Mouse (Mus musculus) adrenal gland, postnatal 0 days (tissue): Measurements from ENCODE around the gene Psmg1. TPM values are rescaled to one million over a fixed set of nuclear protein-coding genes. Genes with fewer than 3 reads are reported as not detected.

Source experiments
- microRNA-seq: library from miRNA; unstranded; fragments of <30 nt; microRNA quantifications from one replicate; pipeline ENCODE4, GENCODE M21; 2016; ENCODE audit warnings: borderline replicate concordance; ENCODE audit not compliant: insufficient number of aligned reads
- polyA plus RNA-seq: library from polyadenylated mRNA; unstranded; fragments of >200 nt; fragmentation: Nextera tagmentation; extraction: Ambion mirVana; gene quantifications from 2 replicates; pipeline ENCODE4 v1.2.1, GENCODE M21; 2015

Psmg1 gene
- polyA plus RNA-seq = 62.0 and 72.0 TPM in 2 replicates

DNA sequence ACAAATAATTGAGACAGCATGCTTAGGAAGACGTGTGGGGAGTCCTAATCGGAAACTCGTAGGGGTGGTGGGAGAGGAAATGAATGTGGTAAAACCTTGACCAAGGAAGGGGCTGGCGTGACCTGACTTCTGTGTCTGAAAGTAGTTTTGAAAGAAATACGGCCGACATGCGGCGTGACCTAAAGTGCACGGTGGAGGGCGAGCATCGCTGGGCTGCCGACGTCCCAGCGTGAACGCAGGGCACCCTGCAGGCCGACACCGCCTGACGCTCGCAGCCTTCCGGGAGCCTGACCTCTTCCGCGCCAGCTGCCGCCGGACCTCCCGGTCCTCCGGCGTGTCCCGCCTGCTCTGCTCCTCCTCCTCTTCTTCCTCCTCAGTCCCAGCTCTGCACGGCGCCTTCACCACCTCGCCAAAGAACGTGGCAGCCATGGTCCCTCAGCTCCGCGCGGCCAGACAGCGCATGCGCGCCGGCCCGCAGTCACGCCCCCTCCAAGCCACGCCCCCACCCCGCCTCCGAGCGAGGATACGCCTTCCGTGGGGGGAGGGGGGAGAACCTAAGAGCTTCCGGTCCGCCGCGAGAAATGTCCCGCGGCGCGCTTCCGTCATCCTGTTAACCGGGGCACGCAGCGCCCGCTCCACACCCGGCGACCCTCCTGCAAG lies at the start of gene Psmg1:
Gene Psmg1, minus strand, starts transcription at position 499 of the 660 bp plus-strand sequence.

Small RNA genes within 50 kb of the gene (microRNA-seq; reads per million reads assigned to microRNA genes)
- not detected for gene Gm27833

Other genes starting within 250 kb of the Psmg1 start
- 31.3 and 39.8 TPM in 2 replicates for gene Brwd1, start 91.6 kb upstream of the Psmg1 start, polyA plus RNA-seq
- gene Hmgn1, start 136.8 kb upstream of the Psmg1 start, polyA plus RNA-seq = 270 and 302 TPM in 2 replicates
- 42.6 and 47.3 TPM in 2 replicates for gene Wrb, start 154.4 kb upstream of the Psmg1 start, polyA plus RNA-seq
- 2.0 and 2.7 TPM in 2 replicates for gene Lca5l, start 201.3 kb upstream of the Psmg1 start, polyA plus RNA-seq
- 5.7 and 8.8 TPM in 2 replicates for gene Sh3bgr, start 209.5 kb upstream of the Psmg1 start, polyA plus RNA-seq
- gene B3galt5, start 244.8 kb upstream of the Psmg1 start, polyA plus RNA-seq = 0.22 TPM in 1 of 2 replicates, not detected in the other